Mouse (Mus musculus): ENCODE results near the gene Map4k4. TPM values are rescaled to one million over a fixed set of nuclear protein-coding genes. Genes with fewer than 3 reads are reported as not detected.

Gene Map4k4
- polyA plus RNA-seq, 1 experiment from 2014 or later: 21.2 TPM

- DNase-seq (ENCODE audit: low spot score) (no peak), ATAC-seq (no peak)
- H3K4me1 ChIP-seq (ENCODE audit: insufficient read depth, low read depth, low read length): no peaks in the 10 kb centered on the region
- H3K27me3 ChIP-seq (replicated peaks; ENCODE audit: insufficient read depth, low read length): no peaks in the 10 kb centered on the region
- H3K36me3 ChIP-seq (ENCODE audit: insufficient read depth, low read length): peaks cover 19% of the 10 kb centered on the region
- no peak overlapping the region for H3K4me3 ChIP-seq (ENCODE audit: low read depth, low read length)
- 83% methylated on average over 12 of the region's 12 CpGs for WGBS
- no peak overlapping the region for H3K4me2 ChIP-seq (replicated peaks; ENCODE audit: low read depth, low read length)
- H3K27ac ChIP-seq (ENCODE audit: low read length): no peak overlapping the region
- TF ChIP-seq EP300 (IDR thresholded peaks at IDR 0.05) (no peak), CTCF (IDR thresholded peaks at IDR 0.05) (no peak)
- no peak overlapping the region for H3K9ac ChIP-seq (replicated peaks; ENCODE audit: low read depth)
- no peaks in the 10 kb centered on the region for H3K9me3 ChIP-seq (ENCODE audit: low read length)
These were observed 127.7 kb downstream of the Map4k4 start for GRCm38 (mm10) chr1:40028207-40028998.

- Histone ChIP-seq H3K36me3 (ENCODE audit: insufficient read depth, low read length) (peaks cover 9% of the 10 kb centered on the region; the same call in 1 of the 2 replicates), H3K27ac (ENCODE audit: low read length) (no peak overlapping the region), H3K9me3 (ENCODE audit: low read length) (no peaks in the 10 kb centered on the region), H3K4me2 (replicated peaks; ENCODE audit: low read depth, low read length) (no peak overlapping the region), H3K4me3 (ENCODE audit: low read depth, low read length) (no peak overlapping the region), H3K27me3 (replicated peaks; ENCODE audit: insufficient read depth, low read length) (no peaks in the 10 kb centered on the region), H3K9ac (replicated peaks; ENCODE audit: low read depth) (no peak overlapping the region), H3K4me1 (ENCODE audit: insufficient read depth, low read depth, low read length) (no peaks in the 10 kb centered on the region)
- ATAC-seq (no peak), DNase-seq (ENCODE audit: low spot score) (no peak)
- no peak for TF ChIP-seq EP300 (IDR thresholded peaks at IDR 0.05)
- TF ChIP-seq CTCF (IDR thresholded peaks at IDR 0.05): no peak
- 91% methylated on average over 5 of the region's 5 CpGs for WGBS
These were observed 128.9 kb downstream of the Map4k4 start for GRCm38 (mm10) chr1:40029597-40029996.

GRCm38 (mm10) chr1:40030287-40030975, 129.7 kb downstream of the Map4k4 start:
- Histone ChIP-seq H3K4me3 (ENCODE audit: low read depth, low read length) (no peak overlapping the region), H3K4me1 (ENCODE audit: insufficient read depth, low read depth, low read length) (no peaks in the 10 kb centered on the region), H3K9me3 (ENCODE audit: low read length) (no peaks in the 10 kb centered on the region)

GRCm38 (mm10) chr1:40030976-40031356, 130.3 kb downstream of the Map4k4 start:
- Histone ChIP-seq H3K27ac (ENCODE audit: low read length) (no peak overlapping the region), H3K9me3 (ENCODE audit: low read length) (no peaks in the 10 kb centered on the region), H3K36me3 (ENCODE audit: insufficient read depth, low read length) (0 out of 2 replicates have a peak, but pooled peaks cover under 1% of the 10 kb centered on the region), H3K27me3 (replicated peaks; ENCODE audit: insufficient read depth, low read length) (no peaks in the 10 kb centered on the region), H3K4me3 (ENCODE audit: low read depth, low read length) (no peak overlapping the region), H3K4me1 (ENCODE audit: insufficient read depth, low read depth, low read length) (no peaks in the 10 kb centered on the region), H3K9ac (replicated peaks; ENCODE audit: low read depth) (no peak overlapping the region), H3K4me2 (replicated peaks; ENCODE audit: low read depth, low read length) (no peak overlapping the region)
- TF ChIP-seq EP300 (IDR thresholded peaks at IDR 0.05): no peak
- TF ChIP-seq CTCF (IDR thresholded peaks at IDR 0.05): no peak
- ATAC-seq (no peak), DNase-seq (ENCODE audit: low spot score) (no peak)
- WGBS: 87% methylated on average over 8 of the region's 8 CpGs

More at GRCm38 (mm10) chr1:40030287-40030975, 129.7 kb downstream of the Map4k4 start:
- WGBS: 73% methylated on average over 14 of the region's 14 CpGs
- H3K9ac ChIP-seq (replicated peaks; ENCODE audit: low read depth): no peak overlapping the region
- ATAC-seq: peak; percentile 46; the same call in 1 of the 2 replicates
- H3K36me3 ChIP-seq (ENCODE audit: insufficient read depth, low read length): 0 out of 2 replicates have a peak, but pooled peaks cover 4% of the 10 kb centered on the region
- no peak overlapping the region for H3K4me2 ChIP-seq (replicated peaks; ENCODE audit: low read depth, low read length)
- peak; percentile 25 for DNase-seq (ENCODE audit: low spot score)
- no peak overlapping the region for H3K27ac ChIP-seq (ENCODE audit: low read length)
- TF ChIP-seq CTCF (IDR thresholded peaks at IDR 0.05): no peak
- TF ChIP-seq EP300 (IDR thresholded peaks at IDR 0.05): peak; percentile 81
- H3K27me3 ChIP-seq (replicated peaks; ENCODE audit: insufficient read depth, low read length): no peaks in the 10 kb centered on the region

- WGBS: 56% methylated on average over 2 of the region's 2 CpGs
- H3K4me3 ChIP-seq (ENCODE audit: low read depth, low read length): no peak overlapping the region
- H3K27ac ChIP-seq (ENCODE audit: low read length): no peak overlapping the region
- no peaks in the 10 kb centered on the region for H3K36me3 ChIP-seq (ENCODE audit: insufficient read depth, low read length)
- DNase-seq (ENCODE audit: low spot score): no peak
- no peaks in the 10 kb centered on the region for H3K4me1 ChIP-seq (ENCODE audit: insufficient read depth, low read depth, low read length)
- H3K4me2 ChIP-seq (replicated peaks; ENCODE audit: low read depth, low read length): no peak overlapping the region
- H3K9ac ChIP-seq (replicated peaks; ENCODE audit: low read depth): no peak overlapping the region
- H3K9me3 ChIP-seq (ENCODE audit: low read length): no peaks in the 10 kb centered on the region
- TF ChIP-seq CTCF (IDR thresholded peaks at IDR 0.05): no peak
- TF ChIP-seq EP300 (IDR thresholded peaks at IDR 0.05): no peak
- no peaks in the 10 kb centered on the region for H3K27me3 ChIP-seq (replicated peaks; ENCODE audit: insufficient read depth, low read length)
- ATAC-seq: no peak
These were observed 130.9 kb downstream of the Map4k4 start for GRCm38 (mm10) chr1:40031626-40032025.

- TF ChIP-seq EP300 (IDR thresholded peaks at IDR 0.05) (no peak), CTCF (IDR thresholded peaks at IDR 0.05) (no peak)
- no peak for ATAC-seq
- H3K4me1 ChIP-seq (ENCODE audit: insufficient read depth, low read depth, low read length): no peaks in the 10 kb centered on the region
- H3K4me3 ChIP-seq (ENCODE audit: low read depth, low read length): no peak overlapping the region
- no peak overlapping the region for H3K4me2 ChIP-seq (replicated peaks; ENCODE audit: low read depth, low read length)
- no peak for DNase-seq (ENCODE audit: low spot score)
- no peak overlapping the region for H3K27ac ChIP-seq (ENCODE audit: low read length)
- H3K27me3 ChIP-seq (replicated peaks; ENCODE audit: insufficient read depth, low read length): no peaks in the 10 kb centered on the region
- no peaks in the 10 kb centered on the region for H3K9me3 ChIP-seq (ENCODE audit: low read length)
- no peaks in the 10 kb centered on the region for H3K36me3 ChIP-seq (ENCODE audit: insufficient read depth, low read length)
- H3K9ac ChIP-seq (replicated peaks; ENCODE audit: low read depth): no peak overlapping the region
- WGBS: 63% methylated on average over 4 of the region's 4 CpGs
These were observed 132.6 kb downstream of the Map4k4 start for GRCm38 (mm10) chr1:40033315-40033714.

All from lung, postnatal 0 days (tissue).